Mouse (Mus musculus): ENCODE measurements around the gene Sp2. TPM values are rescaled to one million over a fixed set of nuclear protein-coding genes. Genes with fewer than 3 reads are reported as not detected.

The Sp2 gene
- total RNA-seq, 2 experiments from 2014 or later = 7.4 to 10.3 TPM

GRCm38 (mm10) chr11:96995836-96996772 is 13.3 kb upstream of the Sp2 start:
- no peak for DNase-seq

- no peak for DNase-seq
Measured at GRCm38 (mm10) chr11:96995031-96995430, 12.3 kb upstream of the Sp2 start.

GRCm38 (mm10) chr11:96992722-96993311 is 10.1 kb upstream of the Sp2 start:
- DNase-seq = no peak

GRCm38 (mm10) chr11:96991501-96991900 is 8.7 kb upstream of the Sp2 start:
- DNase-seq = no peak

GRCm38 (mm10) chr11:96987873-96988655 is 5.3 kb upstream of the Sp2 start:
- no peak for DNase-seq

GRCm38 (mm10) chr11:96986463-96986862 is 3.7 kb upstream of the Sp2 start:
- no peak for DNase-seq

GRCm38 (mm10) chr11:96984903-96985302 is 2.1 kb upstream of the Sp2 start:
- no peak for DNase-seq

GRCm38 (mm10) chr11:96982355-96982754 is 404 bp downstream of the Sp2 start:
- peak; percentile 81 to 84 for DNase-seq

GRCm38 (mm10) chr11:96981461-96981860 is 1.3 kb downstream of the Sp2 start:
- DNase-seq = no peak

GRCm38 (mm10) chr11:96980021-96980420 is 2.7 kb downstream of the Sp2 start:
- DNase-seq = no peak

GRCm38 (mm10) chr11:96979329-96979728 is 3.4 kb downstream of the Sp2 start:
- no peak for DNase-seq

- DNase-seq = no peak
Measured at GRCm38 (mm10) chr11:96978401-96979246, 4.1 kb downstream of the Sp2 start.

- DNase-seq = peak; percentile 100
Measured at GRCm38 (mm10) chr11:96977606-96978400, 5.0 kb downstream of the Sp2 start.

- peak in 1 of 2 experiments; percentile 94 for DNase-seq
Measured at GRCm38 (mm10) chr11:96976911-96977591, 5.7 kb downstream of the Sp2 start.

GRCm38 (mm10) chr11:96976379-96976687 is 6.4 kb downstream of the Sp2 start:
- DNase-seq = no peak

GRCm38 (mm10) chr11:96975511-96976378 is 7.0 kb downstream of the Sp2 start:
- peak; percentile 31 to 52 for DNase-seq

- peak in 1 of 2 experiments; percentile 19 for DNase-seq
Measured at GRCm38 (mm10) chr11:96974813-96975212, 7.9 kb downstream of the Sp2 start.

GRCm38 (mm10) chr11:96973426-96973964 is 9.3 kb downstream of the Sp2 start:
- peak; percentile 53 to 64 for DNase-seq

- peak; percentile 49 to 66 for DNase-seq
Measured at GRCm38 (mm10) chr11:96972906-96973305, 9.9 kb downstream of the Sp2 start.
